Mouse (Mus musculus) spleen, postnatal 36 days (tissue): ENCODE measurements around the gene Cldn6.

Experiments used
- DNase-seq, 2 experiments: peaks; one replicate each; pipeline ENCODE4 v3.0.0; 2022; ENCODE audit warnings: low spot score in 2 of 2, mixed read lengths in 1 of 2

The Cldn6 gene

GRCm38 (mm10) chr17:23721886-23722285 is 42.8 kb downstream of the Cldn6 start:
- no peak for DNase-seq

GRCm38 (mm10) chr17:23722376-23723125 is 43.5 kb downstream of the Cldn6 start, which contains the start of gene 1520401A03Rik:
Gene 1520401A03Rik (minus strand): TSS chr17:23722783.
- DNase-seq, result no peak

GRCm38 (mm10) chr17:23725477-23725876 is 46.4 kb downstream of the Cldn6 start:
- DNase-seq, result no peak

GRCm38 (mm10) chr17:23725999-23726757 is 47.1 kb downstream of the Cldn6 start, which contains the start of gene Pkmyt1:
Gene Pkmyt1 (plus strand): TSS chr17:23726336.
- peak; percentile 92 to 95 for DNase-seq

GRCm38 (mm10) chr17:23726758-23727142 is 47.7 kb downstream of the Cldn6 start:
- DNase-seq, result peak; percentile 49 to 69

GRCm38 (mm10) chr17:23730441-23730840 is 51.4 kb downstream of the Cldn6 start:
- no peak for DNase-seq
